Mouse (Mus musculus): ENCODE measurements around the gene Ugt1a1. TPM values are rescaled to one million over a fixed set of nuclear protein-coding genes. Genes with fewer than 3 reads are reported as not detected.

Gene Ugt1a1
- polyA plus RNA-seq, 1 experiment from 2014 or later, result not detected

DNA sequence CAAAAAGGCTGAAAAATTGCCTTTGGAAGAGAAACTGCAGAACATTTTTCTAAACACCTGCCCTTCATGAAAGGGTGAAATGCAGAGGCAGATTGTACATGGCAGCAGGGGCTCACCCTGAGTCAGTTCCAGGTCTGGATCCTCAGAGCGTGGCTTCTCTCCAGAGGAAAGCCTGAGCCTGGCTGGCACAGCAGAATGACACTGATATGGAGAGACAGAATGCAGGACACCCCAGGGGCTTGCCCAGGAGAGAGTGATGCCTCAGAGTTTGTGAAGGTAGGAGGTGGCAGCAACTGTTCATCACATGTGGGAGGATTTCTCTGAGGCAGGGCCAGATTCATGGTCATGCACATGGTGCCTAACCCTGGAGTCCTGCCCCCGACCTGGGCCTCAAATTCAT lies 11.8 kb upstream of the Ugt1a1 start:
- H3K36me3 ChIP-seq (replicated peaks; ENCODE audit: control insufficient read depth, insufficient read depth, low read depth, low read length), result no peaks in the 10 kb centered on the region
- no peaks in the 10 kb centered on the region for H3K27me3 ChIP-seq (ENCODE audit: control insufficient read depth, insufficient read depth, low read length)
- no peak overlapping the region for H3K27ac ChIP-seq (replicated peaks; ENCODE audit: low read depth, low read length)
- no peak overlapping the region for H3K9ac ChIP-seq (replicated peaks; ENCODE audit: low read length)
- 61% methylated on average over 2 of the region's 2 CpGs for WGBS
- DNase-seq (ENCODE audit: low spot score), result no peak
- H3K4me3 ChIP-seq (ENCODE audit: low read depth, low read length), result no peak overlapping the region
- H3K9me3 ChIP-seq (replicated peaks; ENCODE audit: control insufficient read depth, low read length), result no peaks in the 10 kb centered on the region; the same call in 1 of the 2 replicates
- no peak for ATAC-seq (replicated peaks; ENCODE audit: insufficient number of reproducible peaks, low FRiP score, low TSS enrichment, low read depth)
- no peaks in the 10 kb centered on the region for H3K4me1 ChIP-seq (ENCODE audit: control insufficient read depth, insufficient read depth, low read length)
- no peak overlapping the region for H3K4me2 ChIP-seq (ENCODE audit: low read depth, low read length)

DNA sequence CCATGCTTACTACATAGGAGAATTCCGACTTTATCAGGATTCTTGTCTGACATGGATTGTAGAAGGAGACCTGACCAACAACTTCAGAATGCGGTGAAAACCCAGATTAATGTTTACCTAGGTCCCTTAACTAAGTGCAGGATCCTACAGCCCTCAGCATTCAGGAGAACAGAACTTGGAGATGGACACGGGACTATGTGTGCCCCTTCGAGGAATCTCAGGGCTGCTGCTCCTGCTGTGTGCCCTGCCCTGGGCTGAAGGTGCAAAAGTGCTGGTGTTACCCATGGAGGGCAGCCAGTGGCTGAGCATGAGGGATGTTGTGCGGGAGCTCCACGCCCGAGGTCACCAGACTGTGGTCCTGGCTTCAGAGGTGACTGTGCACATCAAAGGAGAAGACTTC lies 11.3 kb upstream of the Ugt1a1 start, which contains the start of gene Ugt1a2:
Ugt1a2 (plus strand) TSS at position 146 of the 400 bp plus-strand sequence.
- Histone ChIP-seq H3K4me1 (ENCODE audit: control insufficient read depth, insufficient read depth, low read length) (no peaks in the 10 kb centered on the region), H3K27ac (replicated peaks; ENCODE audit: low read depth, low read length) (no peak within 1 kb of the TSS), H3K4me3 (ENCODE audit: low read depth, low read length) (no peak within 1 kb of the TSS), H3K27me3 (ENCODE audit: control insufficient read depth, insufficient read depth, low read length) (no peaks in the 10 kb centered on the region), H3K36me3 (replicated peaks; ENCODE audit: control insufficient read depth, insufficient read depth, low read depth, low read length) (no peaks in the 10 kb centered on the region), H3K9ac (replicated peaks; ENCODE audit: low read length) (no peak within 1 kb of the TSS), H3K4me2 (ENCODE audit: low read depth, low read length) (no peak within 1 kb of the TSS), H3K9me3 (replicated peaks; ENCODE audit: control insufficient read depth, low read length) (no peaks in the 10 kb centered on the region; the same call in 1 of the 2 replicates)
- WGBS, result 86% methylated on average over 7 of the region's 7 CpGs
- no peak for DNase-seq (ENCODE audit: low spot score)
- ATAC-seq (replicated peaks; ENCODE audit: insufficient number of reproducible peaks, low FRiP score, low TSS enrichment, low read depth), result no peak

DNA sequence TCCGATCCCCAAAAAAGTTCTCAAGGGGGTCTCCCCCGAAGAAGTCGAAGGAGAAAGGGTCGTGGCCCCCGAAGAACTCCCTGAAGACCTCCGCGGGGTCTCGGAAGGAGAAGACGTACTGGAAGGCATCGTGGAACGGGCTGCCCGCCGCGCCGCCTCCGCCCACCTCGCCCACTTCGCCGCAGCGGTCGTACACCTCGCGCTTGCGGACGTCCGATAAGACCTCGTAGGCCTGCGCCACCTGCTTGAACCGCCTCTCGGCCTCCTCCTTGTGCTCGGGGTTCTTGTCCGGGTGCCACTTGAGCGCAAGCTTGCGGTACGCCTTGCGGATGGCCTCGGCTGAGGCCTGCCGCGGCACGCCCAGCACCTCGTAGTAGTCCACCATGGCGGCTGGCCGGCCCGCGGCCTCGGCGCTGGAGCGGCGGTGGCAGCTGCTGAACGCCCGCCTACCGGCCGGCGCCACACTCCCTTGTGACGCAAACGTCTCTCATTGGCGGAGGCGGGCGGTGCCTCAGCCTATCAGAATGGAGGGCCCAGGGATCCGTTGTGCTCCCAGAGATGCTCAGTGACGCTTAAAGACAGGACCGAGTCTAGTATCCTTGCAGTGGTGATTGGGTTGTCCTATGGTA lies 6.4 kb upstream of the Ugt1a1 start, which contains the start of gene Dnajb3:
Dnajb3 (minus strand) TSS at position 489 of the 629 bp plus-strand sequence.
- DNase-seq (ENCODE audit: low spot score), result peak; percentile 90
- ATAC-seq (replicated peaks; ENCODE audit: insufficient number of reproducible peaks, low FRiP score, low TSS enrichment, low read depth), result peak; percentile 99
- WGBS, result 5% methylated on average over 62 of the region's 62 CpGs
- H3K9me3 ChIP-seq (replicated peaks; ENCODE audit: control insufficient read depth, low read length), result no peaks in the 10 kb centered on the region; the same call in 1 of the 2 replicates
- peak within 1 kb of the TSS; percentile 42 for H3K4me3 ChIP-seq (ENCODE audit: low read depth, low read length)
- H3K36me3 ChIP-seq (replicated peaks; ENCODE audit: control insufficient read depth, insufficient read depth, low read depth, low read length), result no peaks in the 10 kb centered on the region
- peak within 1 kb of the TSS; percentile 71 for H3K4me2 ChIP-seq (ENCODE audit: low read depth, low read length)
- peak within 1 kb of the TSS; percentile 78 for H3K9ac ChIP-seq (replicated peaks; ENCODE audit: low read length)
- no peaks in the 10 kb centered on the region for H3K4me1 ChIP-seq (ENCODE audit: control insufficient read depth, insufficient read depth, low read length)
- H3K27ac ChIP-seq (replicated peaks; ENCODE audit: low read depth, low read length), result no peak within 1 kb of the TSS
- no peaks in the 10 kb centered on the region for H3K27me3 ChIP-seq (ENCODE audit: control insufficient read depth, insufficient read depth, low read length)

DNA sequence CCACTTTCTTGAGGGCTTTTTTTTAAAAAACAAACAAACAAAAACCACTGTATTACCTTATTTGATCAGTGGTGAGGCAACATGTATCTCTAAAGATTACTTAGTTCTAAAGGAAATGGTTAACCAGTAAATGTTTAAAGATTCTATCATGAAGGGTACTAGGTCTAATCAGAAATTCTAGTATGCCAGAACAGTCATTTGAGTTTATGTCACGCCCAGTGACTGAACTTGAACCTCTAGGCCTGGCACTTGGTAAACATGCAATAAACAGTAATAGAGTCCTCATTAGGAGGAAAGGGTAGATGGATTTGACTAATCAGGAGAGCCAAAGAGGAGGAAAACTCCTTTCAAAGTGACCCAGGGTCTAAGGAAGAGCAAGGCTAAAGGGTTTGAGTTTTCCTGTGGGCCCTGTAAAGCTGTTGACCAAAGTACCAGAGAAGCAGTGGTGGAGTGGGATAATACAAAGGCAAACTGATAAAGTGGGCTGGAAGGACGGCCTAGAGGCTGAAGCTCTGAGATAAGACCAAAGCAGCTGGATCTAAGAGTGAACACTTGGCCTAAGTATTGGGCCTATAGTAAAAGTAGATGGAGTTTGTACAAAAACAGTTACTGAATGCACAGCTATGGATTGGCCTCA lies 4.8 kb upstream of the Ugt1a1 start:
- H3K27ac ChIP-seq (replicated peaks; ENCODE audit: low read depth, low read length), result no peak overlapping the region
- no peak for ATAC-seq (replicated peaks; ENCODE audit: insufficient number of reproducible peaks, low FRiP score, low TSS enrichment, low read depth)
- DNase-seq (ENCODE audit: low spot score), result no peak
- H3K4me1 ChIP-seq (ENCODE audit: control insufficient read depth, insufficient read depth, low read length), result no peaks in the 10 kb centered on the region
- no peak overlapping the region for H3K9ac ChIP-seq (replicated peaks; ENCODE audit: low read length)
- H3K27me3 ChIP-seq (ENCODE audit: control insufficient read depth, insufficient read depth, low read length), result no peaks in the 10 kb centered on the region
- H3K4me3 ChIP-seq (ENCODE audit: low read depth, low read length), result no peak overlapping the region
- H3K36me3 ChIP-seq (replicated peaks; ENCODE audit: control insufficient read depth, insufficient read depth, low read depth, low read length), result no peaks in the 10 kb centered on the region
- 73% methylated on average over 2 of the region's 2 CpGs for WGBS
- no peak overlapping the region for H3K4me2 ChIP-seq (ENCODE audit: low read depth, low read length)
- H3K9me3 ChIP-seq (replicated peaks; ENCODE audit: control insufficient read depth, low read length), result peaks cover 7% of the 10 kb centered on the region

DNA sequence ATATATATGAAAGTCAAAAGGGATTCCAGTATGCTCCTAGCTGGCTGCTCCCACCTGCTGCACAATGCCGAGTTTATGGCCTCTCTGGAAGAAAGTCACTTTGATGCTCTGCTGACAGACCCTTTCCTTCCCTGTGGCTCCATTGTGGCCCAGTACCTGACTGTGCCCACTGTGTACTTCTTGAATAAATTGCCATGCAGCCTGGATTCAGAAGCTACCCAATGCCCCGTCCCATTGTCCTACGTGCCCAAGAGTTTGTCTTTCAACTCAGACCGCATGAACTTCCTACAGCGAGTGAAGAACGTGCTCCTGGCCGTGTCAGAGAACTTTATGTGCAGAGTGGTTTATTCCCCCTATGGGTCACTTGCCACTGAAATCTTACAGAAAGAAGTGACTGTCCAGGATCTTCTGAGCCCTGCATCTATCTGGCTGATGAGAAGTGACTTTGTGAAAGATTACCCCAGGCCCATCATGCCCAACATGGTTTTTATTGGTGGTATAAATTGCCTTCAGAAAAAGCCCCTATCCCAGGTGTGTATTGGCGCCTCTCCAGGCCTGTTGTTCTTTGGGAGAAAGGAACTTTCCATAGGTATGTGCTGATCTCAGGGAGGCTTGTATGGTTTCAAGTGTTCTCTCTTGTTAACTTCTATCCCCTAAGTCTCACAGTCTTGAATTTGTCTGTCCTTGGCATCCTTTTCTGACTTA lies 734 bp downstream of the Ugt1a1 start:
- Histone ChIP-seq H3K4me3 (ENCODE audit: low read depth, low read length) (no peak overlapping the region), H3K27ac (replicated peaks; ENCODE audit: low read depth, low read length) (no peak overlapping the region), H3K4me1 (ENCODE audit: control insufficient read depth, insufficient read depth, low read length) (no peaks in the 10 kb centered on the region), H3K9me3 (replicated peaks; ENCODE audit: control insufficient read depth, low read length) (peaks cover 50% of the 10 kb centered on the region), H3K4me2 (ENCODE audit: low read depth, low read length) (no peak overlapping the region), H3K9ac (replicated peaks; ENCODE audit: low read length) (no peak overlapping the region), H3K36me3 (replicated peaks; ENCODE audit: control insufficient read depth, insufficient read depth, low read depth, low read length) (no peaks in the 10 kb centered on the region), H3K27me3 (ENCODE audit: control insufficient read depth, insufficient read depth, low read length) (no peaks in the 10 kb centered on the region)
- DNase-seq (ENCODE audit: low spot score), result peak; percentile 1
- 61% methylated on average over 8 of the region's 8 CpGs for WGBS
- ATAC-seq (replicated peaks; ENCODE audit: insufficient number of reproducible peaks, low FRiP score, low TSS enrichment, low read depth), result no peak

DNA sequence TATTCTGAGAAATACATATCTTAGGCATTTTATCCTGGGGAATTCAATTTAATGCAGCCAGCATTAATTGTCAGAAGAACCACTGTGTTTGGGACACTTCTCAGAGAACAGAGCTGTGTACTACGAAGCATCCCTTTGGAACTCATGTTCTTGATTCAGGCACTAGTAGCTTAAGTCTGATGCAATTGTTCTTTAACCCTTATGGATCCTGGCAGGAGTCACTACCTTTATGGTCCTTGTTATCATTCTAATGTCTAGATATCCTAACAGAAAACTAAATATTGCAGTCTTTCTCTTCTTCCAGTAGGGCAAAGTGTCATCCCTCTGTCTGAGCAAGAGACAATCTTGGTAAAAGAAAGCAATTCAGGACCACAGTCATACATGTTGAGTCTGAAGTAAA lies 1.3 kb downstream of the Ugt1a1 start:
- Histone ChIP-seq H3K27me3 (ENCODE audit: control insufficient read depth, insufficient read depth, low read length) (no peaks in the 10 kb centered on the region), H3K4me3 (ENCODE audit: low read depth, low read length) (no peak overlapping the region), H3K27ac (replicated peaks; ENCODE audit: low read depth, low read length) (no peak overlapping the region), H3K4me2 (ENCODE audit: low read depth, low read length) (no peak overlapping the region), H3K4me1 (ENCODE audit: control insufficient read depth, insufficient read depth, low read length) (no peaks in the 10 kb centered on the region), H3K9ac (replicated peaks; ENCODE audit: low read length) (no peak overlapping the region), H3K36me3 (replicated peaks; ENCODE audit: control insufficient read depth, insufficient read depth, low read depth, low read length) (no peaks in the 10 kb centered on the region), H3K9me3 (replicated peaks; ENCODE audit: control insufficient read depth, low read length) (peaks cover 52% of the 10 kb centered on the region)
- DNase-seq (ENCODE audit: low spot score), result no peak
- ATAC-seq (replicated peaks; ENCODE audit: insufficient number of reproducible peaks, low FRiP score, low TSS enrichment, low read depth), result no peak
- 84% methylated on average over 1 of the region's 1 CpGs for WGBS

DNA sequence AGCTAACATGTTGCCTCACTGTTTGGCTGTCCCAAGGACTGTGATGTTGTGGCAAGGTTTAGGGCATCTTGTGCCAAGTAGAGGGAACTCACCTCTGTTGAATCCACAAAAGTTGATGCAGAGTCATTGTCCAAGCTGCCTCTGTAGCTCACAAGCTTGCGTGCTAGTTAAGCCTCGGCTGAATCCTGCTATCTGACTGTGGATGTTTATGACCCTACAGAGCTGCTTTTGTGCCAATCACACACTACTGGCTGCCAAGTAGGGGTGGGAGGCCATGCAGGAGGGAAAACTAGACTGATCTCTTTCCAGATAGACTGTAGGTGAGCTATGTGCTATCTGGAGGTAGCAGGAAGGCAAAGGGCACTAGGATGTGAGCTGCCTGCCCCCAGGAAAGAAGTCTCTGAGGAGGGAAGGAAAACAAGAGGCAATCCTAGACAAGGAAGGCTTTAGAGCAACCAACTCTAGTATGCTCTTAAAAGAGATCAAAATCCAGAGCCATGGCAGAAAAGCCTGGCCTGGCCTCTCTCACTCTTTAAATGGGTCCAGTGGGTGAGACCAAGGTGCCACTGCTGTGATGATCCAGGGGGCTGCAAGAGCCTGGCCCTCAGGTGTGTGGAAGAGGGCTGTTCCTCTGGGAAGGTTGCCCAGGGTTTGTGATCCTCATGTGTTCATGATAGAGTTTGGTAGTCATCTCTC lies 2.2 kb downstream of the Ugt1a1 start:
- DNase-seq (ENCODE audit: low spot score) (peak; percentile 11), ATAC-seq (replicated peaks; ENCODE audit: insufficient number of reproducible peaks, low FRiP score, low TSS enrichment, low read depth) (peak; percentile 16)
- Histone ChIP-seq H3K4me2 (ENCODE audit: low read depth, low read length) (no peak overlapping the region), H3K36me3 (replicated peaks; ENCODE audit: control insufficient read depth, insufficient read depth, low read depth, low read length) (no peaks in the 10 kb centered on the region), H3K9ac (replicated peaks; ENCODE audit: low read length) (no peak overlapping the region), H3K4me1 (ENCODE audit: control insufficient read depth, insufficient read depth, low read length) (no peaks in the 10 kb centered on the region), H3K27me3 (ENCODE audit: control insufficient read depth, insufficient read depth, low read length) (no peaks in the 10 kb centered on the region), H3K27ac (replicated peaks; ENCODE audit: low read depth, low read length) (no peak overlapping the region), H3K9me3 (replicated peaks; ENCODE audit: control insufficient read depth, low read length) (peaks cover 52% of the 10 kb centered on the region), H3K4me3 (ENCODE audit: low read depth, low read length) (no peak overlapping the region)
- WGBS, result 79% methylated on average over 2 of the region's 2 CpGs

Data from embryonic facial prominence, embryonic 11.5 days (tissue).